Mouse (Mus musculus) intestine, embryonic 16.5 days (tissue): ENCODE results near the gene Gm17018. TPM values are rescaled to one million over a fixed set of nuclear protein-coding genes. Genes with fewer than 3 reads are reported as not detected.

Experiments used
- ATAC-seq: fragments of 200-750 bp; cut with Nextera tagmentation; 2 replicates; pipeline ENCODE4 v1.8.0; 2017; ENCODE audit warnings: moderate TSS enrichment, moderate library complexity
- H3K27ac ChIP-seq: fragments of 300-500 bp; sonication (generic); 2 replicates; pipeline ENCODE4 v1.5.1; 2014; ENCODE audit warnings: mild to moderate bottlenecking, low read length
- H3K27me3 ChIP-seq: fragments of 300-500 bp; sonication (generic); replicated peaks from 2 replicates; pipeline ENCODE4 v1.6.1; 2014; ENCODE audit warnings: low read length, control low read depth, mixed read lengths; ENCODE audit not compliant: control insufficient read depth, insufficient read depth
- H3K36me3 ChIP-seq: fragments of 300-500 bp; sonication (generic); 2 replicates; pipeline ENCODE4 v1.6.1; 2014; ENCODE audit warnings: low read length, control low read depth; ENCODE audit not compliant: control insufficient read depth, insufficient read depth
- H3K4me1 ChIP-seq: fragments of 300-500 bp; sonication (generic); 2 replicates; pipeline ENCODE4 v1.6.1; 2014; ENCODE audit warnings: low read length, control low read depth, mixed read lengths; ENCODE audit not compliant: control insufficient read depth, insufficient read depth
- H3K4me2 ChIP-seq: fragments of 300-500 bp; sonication (generic); 2 replicates; pipeline ENCODE4 v1.6.1; 2014; ENCODE audit warnings: low read depth, low read length, control low read depth
- H3K4me3 ChIP-seq: fragments of 300-500 bp; sonication (generic); 2 replicates; pipeline ENCODE4 v1.5.1; 2014; ENCODE audit warnings: mild to moderate bottlenecking, low read length
- H3K9ac ChIP-seq: fragments of 300-500 bp; sonication (generic); 2 replicates; pipeline ENCODE4 v1.6.1; 2014; ENCODE audit warnings: low read depth, low read length
- H3K9me3 ChIP-seq: fragments of 300-500 bp; sonication (generic); 2 replicates; pipeline ENCODE4 v1.6.1; 2016; ENCODE audit warnings: low read length, control low read depth; ENCODE audit not compliant: control insufficient read depth
- WGBS: fragments of 180-500 bp; shearing (Covaris S2); extraction: QIAGEN DNeasy Blood & Tissue Kit; methylation state at CpG from one replicate; pipeline ENCODE4 v1.1.7; 2014; 5-methylcytosine and 5-hydroxymethylcytosine counted together
- polyA plus RNA-seq: library from polyadenylated mRNA; unstranded; fragments of >200 nt; fragmentation: Nextera tagmentation; extraction: Ambion mirVana; gene quantifications from 2 replicates; pipeline ENCODE4 v1.2.1, GENCODE M21; 2015

The Gm17018 gene
- polyA plus RNA-seq, 1 experiment from 2014 or later, result 34.6 TPM

- Histone ChIP-seq H3K36me3 (peaks cover 3% of the 10 kb centered on the region; the same call in 1 of the 2 replicates), H3K4me3 (no peak overlapping the region), H3K4me1 (0 out of 2 replicates have a peak, but pooled peaks cover 2% of the 10 kb centered on the region), H3K27me3 (no peaks in the 10 kb centered on the region), H3K9ac (no peak overlapping the region), H3K9me3 (no peaks in the 10 kb centered on the region), H3K27ac (no peak overlapping the region), H3K4me2 (no peak overlapping the region)
- ATAC-seq, result no peak
- 59% methylated on average over 6 of the region's 6 CpGs for WGBS
Observed at GRCm38 (mm10) chr19:45531554-45531953, 28.9 kb upstream of the Gm17018 start.

GRCm38 (mm10) chr19:45533617-45534016 is 26.8 kb upstream of the Gm17018 start:
- WGBS, result 69% methylated on average over 7 of the region's 7 CpGs
- Histone ChIP-seq H3K9ac (no peak overlapping the region), H3K36me3 (no peaks in the 10 kb centered on the region), H3K4me3 (no peak overlapping the region), H3K27me3 (no peaks in the 10 kb centered on the region), H3K4me1 (0 out of 2 replicates have a peak, but pooled peaks cover 2% of the 10 kb centered on the region), H3K4me2 (no peak overlapping the region), H3K9me3 (no peaks in the 10 kb centered on the region), H3K27ac (no peak overlapping the region)
- ATAC-seq, result no peak

- Histone ChIP-seq H3K27me3 (no peaks in the 10 kb centered on the region; the same call in 1 of the 2 replicates), H3K4me1 (no peaks in the 10 kb centered on the region), H3K36me3 (no peaks in the 10 kb centered on the region), H3K9ac (no peak overlapping the region), H3K9me3 (no peaks in the 10 kb centered on the region), H3K27ac (no peak overlapping the region), H3K4me2 (no peak overlapping the region), H3K4me3 (no peak overlapping the region)
- whole genome bisulfite sequencing, result 56% methylated on average over 8 of the region's 8 CpGs
- no peak for ATAC-seq
Observed at GRCm38 (mm10) chr19:45535214-45535735, 25.1 kb upstream of the Gm17018 start.

- Histone ChIP-seq H3K36me3 (no peaks in the 10 kb centered on the region), H3K9ac (no peak overlapping the region), H3K27me3 (peaks cover 4% of the 10 kb centered on the region; the same call in 1 of the 2 replicates), H3K4me1 (peaks cover 1% of the 10 kb centered on the region; the same call in 1 of the 2 replicates), H3K27ac (no peak overlapping the region), H3K4me2 (no peak overlapping the region), H3K9me3 (no peaks in the 10 kb centered on the region), H3K4me3 (no peak overlapping the region)
- WGBS, result 52% methylated on average over 6 of the region's 6 CpGs
- no peak for ATAC-seq
Observed at GRCm38 (mm10) chr19:45535929-45536328, 24.5 kb upstream of the Gm17018 start.

GRCm38 (mm10) chr19:45537505-45537904 is 22.9 kb upstream of the Gm17018 start:
- H3K9me3 ChIP-seq, result no peaks in the 10 kb centered on the region
- H3K9ac ChIP-seq, result no peak overlapping the region
- H3K27ac ChIP-seq, result no peak overlapping the region
- no peaks in the 10 kb centered on the region for H3K36me3 ChIP-seq
- no peak overlapping the region for H3K4me2 ChIP-seq
- H3K4me3 ChIP-seq, result no peak overlapping the region
- 48% methylated on average over 1 of the region's 1 CpGs for WGBS
- H3K4me1 ChIP-seq, result peaks cover 10% of the 10 kb centered on the region; the same call in 1 of the 2 replicates
- no peak for ATAC-seq
- H3K27me3 ChIP-seq, result peaks cover 15% of the 10 kb centered on the region; the same call in 1 of the 2 replicates

- Histone ChIP-seq H3K27me3 (peaks cover 15% of the 10 kb centered on the region; the same call in 1 of the 2 replicates), H3K9ac (0 out of 2 replicates have a peak overlapping the region, but pooled peaks have one; percentile 56), H3K4me3 (peak overlapping the region; percentile 47; the same call in 1 of the 2 replicates), H3K9me3 (no peaks in the 10 kb centered on the region), H3K36me3 (no peaks in the 10 kb centered on the region), H3K27ac (no peak overlapping the region), H3K4me1 (peaks cover 18% of the 10 kb centered on the region), H3K4me2 (peak overlapping the region; percentile 83)
- ATAC-seq, result no peak
- 25% methylated on average over 8 of the region's 8 CpGs for WGBS
Observed at GRCm38 (mm10) chr19:45540657-45541408, 19.6 kb upstream of the Gm17018 start.

GRCm38 (mm10) chr19:45541409-45542041 is 18.9 kb upstream of the Gm17018 start:
- Histone ChIP-seq H3K9ac (peak overlapping the region; percentile 56), H3K27ac (no peak overlapping the region), H3K4me1 (peaks cover 18% of the 10 kb centered on the region), H3K9me3 (no peaks in the 10 kb centered on the region), H3K4me3 (peak overlapping the region; percentile 47), H3K27me3 (peaks cover 15% of the 10 kb centered on the region), H3K36me3 (no peaks in the 10 kb centered on the region), H3K4me2 (peak overlapping the region; percentile 83)
- ATAC-seq, result peak; percentile 42
- under 1% methylated on average over 51 of the region's 58 CpGs for WGBS

- Histone ChIP-seq H3K27me3 (peaks cover 15% of the 10 kb centered on the region), H3K4me2 (peak overlapping the region; percentile 83; the same call in 1 of the 2 replicates), H3K36me3 (no peaks in the 10 kb centered on the region), H3K27ac (no peak overlapping the region), H3K9me3 (no peaks in the 10 kb centered on the region), H3K4me1 (peaks cover 18% of the 10 kb centered on the region), H3K9ac (no peak overlapping the region), H3K4me3 (peak overlapping the region; percentile 47; the same call in 1 of the 2 replicates)
- 19% methylated on average over 3 of the region's 3 CpGs for WGBS
- ATAC-seq, result no peak
Observed at GRCm38 (mm10) chr19:45542061-45542460, 18.4 kb upstream of the Gm17018 start.
